Mouse (Mus musculus) CH12.LX (cell line): ENCODE measurements at regions not wholly inside any gene's neighbourhood (a gene's known extent, or its start where the extent isn't known, plus 50 kb on each side); places are given as distances from the start of the nearest gene placed in this dataset.

ENCODE experiments used
- DNase-seq: peaks from one replicate; pipeline ENCODE4 v3.0.0-alpha.2; 2013; ENCODE audit errors: extremely low read depth
- H3K27ac ChIP-seq: 2 replicates; pipeline ENCODE4 v1.5.1; 2012; ENCODE audit warnings: low read depth, mild to moderate bottlenecking, control low read depth, moderate library complexity; ENCODE audit not compliant: insufficient read depth
- H3K27me3 ChIP-seq: replicated peaks from 2 replicates; pipeline ENCODE3; 2012; ENCODE audit warnings: inconsistent platforms
- H3K36me3 ChIP-seq, 2 experiments: replicated peaks in 1 of 2; 2 replicates each; pipeline versions ENCODE3 to v1.6.1; 2012; ENCODE audit warnings: inconsistent platforms in 1 of 2, low read length in 1 of 2, mild to moderate bottlenecking in 1 of 2, mixed read lengths in 1 of 2, moderate library complexity in 1 of 2; ENCODE audit not compliant: control insufficient read depth in 1 of 2, insufficient read depth in 1 of 2
- H3K4me1 ChIP-seq, 2 experiments: 2 replicates each; pipeline ENCODE4 v1.6.1; 2012; ENCODE audit warnings: inconsistent platforms in 1 of 2, moderate library complexity in 1 of 2; ENCODE audit not compliant: insufficient read depth in 2 of 2, control insufficient read depth in 1 of 2
- H3K4me2 ChIP-seq: 2 replicates; pipeline ENCODE4 v1.6.1; 2012; ENCODE audit warnings: low read depth, mild to moderate bottlenecking, control low read depth; ENCODE audit not compliant: poor library complexity, insufficient read depth, severe bottlenecking
- H3K4me3 ChIP-seq, 3 experiments: fragments of 150-350 bp in 1 of 3; sonication (generic) in 1 of 3; replicated peaks in 1 of 3; 2 replicates each; pipeline versions ENCODE3 to v1.5.1; 2011 to 2012; ENCODE audit warnings: low read depth in 2 of 3, low read length in 2 of 3, mild to moderate bottlenecking in 2 of 3, moderate library complexity in 2 of 3, control low read depth in 1 of 3, improper control_type of control experiment in 1 of 3, inconsistent platforms in 1 of 3, mixed read lengths in 1 of 3; ENCODE audit not compliant: poor library complexity in 1 of 3
- H3K79me2 ChIP-seq: replicated peaks from 2 replicates; pipeline ENCODE4 v1.6.1; 2012; ENCODE audit warnings: mild to moderate bottlenecking, moderate library complexity; ENCODE audit not compliant: control insufficient read depth, poor library complexity, insufficient read depth, severe bottlenecking; ENCODE audit errors: extremely low read depth
- H3K9ac ChIP-seq: 2 replicates; pipeline ENCODE4 v1.6.1; 2012; ENCODE audit warnings: low read depth, mild to moderate bottlenecking, control low read depth, moderate library complexity; ENCODE audit not compliant: insufficient read depth
- H3K9me3 ChIP-seq: replicated peaks from 2 replicates; pipeline ENCODE3; 2012; ENCODE audit warnings: low read length, inconsistent platforms, mixed read lengths
- BHLHE40 ChIP-seq: IDR thresholded peaks from 2 replicates; pipeline ENCODE4 v1.6.1; 2011; ENCODE audit warnings: mild to moderate bottlenecking, low read depth, low read length, improper control_type of control experiment
- CHD1 ChIP-seq: IDR thresholded peaks from 2 replicates; pipeline ENCODE4 v1.6.1; 2012; ENCODE audit warnings: low read depth, low read length, improper control_type of control experiment, inconsistent platforms
- CHD2 ChIP-seq: IDR thresholded peaks from 2 replicates; pipeline ENCODE4 v1.6.1; 2011; ENCODE audit warnings: low read length, improper control_type of control experiment
- CTCF ChIP-seq, 2 experiments: IDR thresholded peaks in 1 of 2; conservative IDR thresholded peaks in 1 of 2; 2 replicates each; pipeline ENCODE4 v1.5.1; 2011 to 2012; ENCODE audit warnings: low read depth in 2 of 2, low read length in 2 of 2, improper control_type of control experiment in 1 of 2, inconsistent platforms in 1 of 2, mild to moderate bottlenecking in 1 of 2, moderate library complexity in 1 of 2
- ELF1 ChIP-seq: IDR thresholded peaks from 2 replicates; pipeline ENCODE4 v1.6.1; 2014; ENCODE audit warnings: low read depth, mild to moderate bottlenecking, inconsistent platforms, low read length, improper control_type of control experiment
- ETS1 ChIP-seq: conservative IDR thresholded peaks from 2 replicates; pipeline ENCODE4 v1.6.1; 2012; ENCODE audit warnings: low read depth, mild to moderate bottlenecking, inconsistent platforms, low read length, improper control_type of control experiment, moderate library complexity
- GABPA ChIP-seq: IDR thresholded peaks from 2 replicates; pipeline ENCODE4 v1.6.1; 2012; ENCODE audit warnings: low read depth, low read length, improper control_type of control experiment, inconsistent platforms; ENCODE audit not compliant: insufficient replicate concordance
- HCFC1 ChIP-seq: IDR thresholded peaks from 2 replicates; pipeline ENCODE4 v1.6.1; 2012; ENCODE audit warnings: low read depth, mild to moderate bottlenecking, inconsistent platforms, low read length, improper control_type of control experiment
- IRF4 ChIP-seq: IDR thresholded peaks from 2 replicates; pipeline ENCODE4 v1.6.1; 2014; ENCODE audit warnings: low read depth, mild to moderate bottlenecking, inconsistent platforms, low read length, improper control_type of control experiment
- JUN ChIP-seq: IDR thresholded peaks from 2 replicates; pipeline ENCODE4 v1.6.1; 2011; ENCODE audit warnings: low read depth, mild to moderate bottlenecking, low read length, improper control_type of control experiment, moderate library complexity; ENCODE audit not compliant: insufficient read depth
- KAT2A ChIP-seq: IDR thresholded peaks from 2 replicates; pipeline ENCODE4 v1.6.1; 2012; ENCODE audit warnings: low read length, improper control_type of control experiment, inconsistent platforms; ENCODE audit not compliant: insufficient replicate concordance
- MAFK ChIP-seq: IDR thresholded peaks from 2 replicates; pipeline ENCODE4 v1.6.1; 2011; ENCODE audit warnings: low read length, improper control_type of control experiment; ENCODE audit not compliant: insufficient replicate concordance
- MAX ChIP-seq: IDR thresholded peaks from 2 replicates; pipeline ENCODE4 v1.6.1; 2011; ENCODE audit warnings: low read length, improper control_type of control experiment
- MAZ ChIP-seq: IDR thresholded peaks from 2 replicates; pipeline ENCODE4 v1.6.1; 2012; ENCODE audit warnings: low read depth, mild to moderate bottlenecking, inconsistent platforms, low read length, improper control_type of control experiment, moderate library complexity
- MXI1 ChIP-seq: IDR thresholded peaks from 2 replicates; pipeline ENCODE4 v1.6.1; 2011; ENCODE audit warnings: mild to moderate bottlenecking, low read depth, low read length, improper control_type of control experiment
- MYC ChIP-seq: IDR thresholded peaks from 2 replicates; pipeline ENCODE4 v1.6.1; 2011; ENCODE audit warnings: low read depth, mild to moderate bottlenecking, improper control_type of control experiment, low read length
- NELFE ChIP-seq: IDR thresholded peaks from 2 replicates; pipeline ENCODE4 v1.6.1; 2011; ENCODE audit warnings: low read depth, low read length, improper control_type of control experiment
- NRF1 ChIP-seq: IDR thresholded peaks from 2 replicates; pipeline ENCODE4 v1.6.1; 2014; ENCODE audit warnings: low read depth, mild to moderate bottlenecking, inconsistent platforms, low read length, improper control_type of control experiment, moderate library complexity
- PAX5 ChIP-seq: IDR thresholded peaks from 2 replicates; pipeline ENCODE4 v1.6.1; 2012; ENCODE audit warnings: low read length, inconsistent platforms, mixed read lengths
- POLR2A ChIP-seq: IDR thresholded peaks from 2 replicates; pipeline ENCODE4 v1.6.1; 2011; ENCODE audit warnings: low read depth, mild to moderate bottlenecking, improper control_type of control experiment, low read length
- POLR2AphosphoS2 ChIP-seq: IDR thresholded peaks from 2 replicates; pipeline ENCODE4 v1.6.1; 2011; ENCODE audit warnings: low read depth, low read length, improper control_type of control experiment
- RAD21 ChIP-seq: IDR thresholded peaks from 2 replicates; pipeline ENCODE4 v1.6.1; 2011; ENCODE audit warnings: low read depth, mild to moderate bottlenecking, low read length, improper control_type of control experiment, moderate library complexity
- SIN3A ChIP-seq: IDR thresholded peaks from 2 replicates; pipeline ENCODE4 v1.6.1; 2012; ENCODE audit warnings: low read length, improper control_type of control experiment, inconsistent platforms
- SMC3 ChIP-seq: IDR thresholded peaks from 2 replicates; pipeline ENCODE4 v1.6.1; 2011; ENCODE audit warnings: low read depth, low read length, improper control_type of control experiment
- UBTF ChIP-seq: IDR thresholded peaks from 2 replicates; pipeline ENCODE4 v1.6.1; 2012; ENCODE audit warnings: low read depth, mild to moderate bottlenecking, inconsistent platforms, low read length, improper control_type of control experiment, moderate library complexity
- USF1 ChIP-seq: IDR thresholded peaks from 2 replicates; pipeline ENCODE4 v1.6.1; 2014; ENCODE audit warnings: low read depth, mild to moderate bottlenecking, inconsistent platforms, low read length, improper control_type of control experiment
- USF2 ChIP-seq: conservative IDR thresholded peaks from 2 replicates; pipeline ENCODE4 v1.6.1; 2011; ENCODE audit warnings: low read depth, low read length, improper control_type of control experiment
- ZC3H11A ChIP-seq: IDR thresholded peaks from 2 replicates; pipeline ENCODE4 v1.6.1; 2012; ENCODE audit warnings: low read depth, mild to moderate bottlenecking, inconsistent platforms, low read length, improper control_type of control experiment
- ZMIZ1 ChIP-seq: IDR thresholded peaks from 2 replicates; pipeline ENCODE4 v1.6.1; 2012; ENCODE audit warnings: low read depth, mild to moderate bottlenecking, inconsistent platforms, low read length, improper control_type of control experiment
- ZNF384 ChIP-seq: IDR thresholded peaks from 2 replicates; pipeline ENCODE4 v1.6.1; 2012; ENCODE audit warnings: low read depth, low read length, improper control_type of control experiment, inconsistent platforms
- dilution Hi-C: fragments of 300-500 bp; cut with MboI; formaldehyde crosslinking; loops from 2 replicates; pipeline ENCODE4 v1.14.3; 2020; ENCODE audit warnings: low sequenced_read_pairs; ENCODE audit not compliant: extremely low pct_unique_long_range_greater_than_20kb, extremely low pct_ligation_motif_present
- in situ Hi-C: fragments of 300-500 bp; cut with MboI; formaldehyde crosslinking; loops from 3 replicates; pipeline ENCODE4 v1.14.3; 2019; ENCODE audit warnings: low sequenced_read_pairs, low pct_ligation_motif_present, low pct_unique_long_range_greater_than_20kb, mixed read lengths

- in situ Hi-C loops (no loop called here), dilution Hi-C loops (no loop called here)
- DNase-seq: no peak
- H3K4me3 ChIP-seq: no peak overlapping the region
- no peaks in the 10 kb centered on the region for H3K27me3 ChIP-seq
- no peaks in the 10 kb centered on the region for H3K36me3 ChIP-seq
- H3K79me2 ChIP-seq: no peaks in the 10 kb centered on the region
- TF ChIP-seq ZMIZ1 (no peak), PAX5 (no peak), GABPA (no peak), NELFE (no peak)
- no peak overlapping the region for H3K27ac ChIP-seq
- no peaks in the 10 kb centered on the region for H3K9me3 ChIP-seq
- H3K4me2 ChIP-seq: no peak overlapping the region
- H3K9ac ChIP-seq: no peak overlapping the region
- H3K4me1 ChIP-seq: no peaks in the 10 kb centered on the region
Measured at GRCm38 (mm10) chr10:99639469-99639868, 120.0 kb downstream of the Csl start.

- Histone ChIP-seq H3K4me2 (no peak overlapping the region), H3K4me1 (no peaks in the 10 kb centered on the region), H3K9me3 (no peaks in the 10 kb centered on the region)
- TF ChIP-seq HCFC1 (no peak), USF1 (no peak), ETS1 (no peak), MAX (no peak), JUN (no peak), MXI1 (no peak), USF2 (no peak), PAX5 (no peak), POLR2AphosphoS2 (no peak), RAD21 (peak; percentile 51), BHLHE40 (no peak), IRF4 (no peak), MAFK (no peak), ZNF384 (no peak), ZC3H11A (no peak), UBTF (no peak), ELF1 (no peak), CHD1 (no peak), SIN3A (no peak), SMC3 (peak; percentile 4; the same call in 1 of the 2 replicates), POLR2A (no peak), NRF1 (no peak), CHD2 (no peak), CTCF (conservative IDR thresholded peaks at IDR 0.05 in 1 of 2, IDR thresholded peaks at IDR 0.05 in 1 of 2; ENCODE audit: low read depth in 2 of 2, low read length in 2 of 2) (peak in 1 of 2 experiments; percentile 49; a peak in 2 of 4 replicates), MYC (no peak), KAT2A (no peak), MAZ (no peak)
- TF ChIP-seq, all 38 proteins: peak for 3
- Histone ChIP-seq H3K27me3 (no peaks in the 10 kb centered on the region), H3K27ac (no peak overlapping the region), H3K4me3 (no peak overlapping the region), H3K79me2 (no peaks in the 10 kb centered on the region), H3K36me3 (no peaks in the 10 kb centered on the region), H3K9ac (no peak overlapping the region)
- in situ Hi-C loops (no loop called here), dilution Hi-C loops (no loop called here)
- no peak for DNase-seq
Measured at GRCm38 (mm10) chr10:99641784-99642183, 117.7 kb downstream of the Csl start.
